Mouse (Mus musculus) ES-Bruce4 (cell line): ENCODE results near the gene Cenpc1. TPM values are rescaled to one million over a fixed set of nuclear protein-coding genes. Genes with fewer than 3 reads are reported as not detected.

ENCODE experiments used
- H3K27ac ChIP-seq: 2 replicates; pipeline ENCODE4 v1.5.1; 2012; ENCODE audit warnings: low read length, inconsistent platforms; ENCODE audit not compliant: insufficient read depth
- H3K27me3 ChIP-seq: 2 replicates; pipeline ENCODE4 v1.6.1; 2012; ENCODE audit warnings: mild to moderate bottlenecking, low read length, inconsistent platforms; ENCODE audit not compliant: control insufficient read depth, poor library complexity, insufficient read depth, severe bottlenecking
- H3K36me3 ChIP-seq: 2 replicates; pipeline ENCODE4 v1.6.1; 2012; ENCODE audit warnings: inconsistent platforms, mild to moderate bottlenecking, low read length, moderate library complexity; ENCODE audit not compliant: control insufficient read depth, poor library complexity, insufficient read depth, severe bottlenecking
- H3K4me1 ChIP-seq: one replicate; pipeline ENCODE4 v1.8.1; 2011; ENCODE audit warnings: low read length; ENCODE audit not compliant: control insufficient read depth, insufficient read depth
- H3K4me3 ChIP-seq: 2 replicates; pipeline ENCODE4 v1.5.1; 2011; ENCODE audit warnings: low read depth, mild to moderate bottlenecking, low read length
- H3K9ac ChIP-seq: 2 replicates; pipeline ENCODE4 v1.6.1; 2012; ENCODE audit warnings: low read depth, mild to moderate bottlenecking, inconsistent platforms; ENCODE audit not compliant: poor library complexity, severe bottlenecking
- H3K9me3 ChIP-seq: replicated peaks from 2 replicates; pipeline ENCODE4 v1.6.1; 2012; ENCODE audit warnings: mild to moderate bottlenecking, low read length, inconsistent platforms; ENCODE audit not compliant: control insufficient read depth, poor library complexity, insufficient read depth, severe bottlenecking
- CTCF ChIP-seq: IDR thresholded peaks from one replicate; pipeline ENCODE4 v1.8.1; 2011; ENCODE audit warnings: low read depth, low read length
- EP300 ChIP-seq: IDR thresholded peaks from 2 replicates; pipeline ENCODE4 v1.6.1; 2011; ENCODE audit warnings: low read depth, low read length; ENCODE audit not compliant: insufficient read depth
- POLR2A ChIP-seq: IDR thresholded peaks from one replicate; pipeline ENCODE4 v1.8.1; 2011; ENCODE audit warnings: low read length; ENCODE audit not compliant: insufficient read depth
- polyA plus RNA-seq: library from polyadenylated mRNA; stranded (reverse); fragments of >200 nt; gene quantifications from 2 replicates; pipeline ENCODE4 v1.2.4, GENCODE M21; 2011; ENCODE audit warnings: low read depth; ENCODE audit not compliant: missing spikeins, insufficient read depth, insufficient read length

Cenpc1 gene
- 54.3 and 57.4 TPM in 2 replicates for polyA plus RNA-seq

DNA sequence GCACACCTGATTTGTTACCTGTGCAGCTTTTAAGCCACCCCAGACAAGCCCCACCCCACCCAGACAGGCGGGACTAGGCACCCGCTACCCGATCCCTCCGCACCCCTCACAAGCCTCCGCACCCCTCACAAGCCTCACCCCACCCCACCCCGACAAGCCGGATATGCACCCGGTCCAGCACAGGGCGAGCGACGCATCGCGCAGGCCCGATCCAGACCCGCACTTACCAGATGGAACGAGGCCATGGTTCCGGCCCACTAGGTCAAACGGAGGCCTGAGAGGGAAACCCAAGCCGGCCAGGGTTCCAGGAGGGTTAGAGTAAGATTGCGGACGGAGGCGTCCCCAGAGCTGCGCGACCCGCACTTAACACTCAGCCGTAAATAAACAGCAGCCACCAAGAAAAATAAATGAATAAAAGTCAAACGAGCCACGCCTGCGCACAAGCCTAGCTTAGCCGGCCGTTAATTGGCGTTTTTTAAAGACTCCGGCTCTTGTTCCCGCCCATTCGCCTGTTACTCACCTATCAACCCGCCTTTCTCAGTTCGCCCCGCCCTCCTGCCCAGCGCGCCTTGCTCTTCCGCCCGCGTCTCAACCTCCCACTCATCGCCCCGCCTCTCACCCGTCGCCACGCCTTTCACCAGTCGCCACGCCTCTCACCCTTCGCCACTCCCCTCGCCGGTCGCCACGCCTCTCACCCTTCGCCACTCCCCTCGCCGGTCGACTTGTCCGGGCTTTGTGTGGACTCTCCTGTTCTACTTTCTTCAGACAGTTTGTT is at the start of gene Cenpc1:
Gene Cenpc1 (minus strand): TSS at position 483 of the 775 bp plus-strand sequence.
- peak; percentile 40 for TF ChIP-seq POLR2A
- TF ChIP-seq EP300, result no peak
- no peak for TF ChIP-seq CTCF
- Histone ChIP-seq H3K9ac (peak within 1 kb of the TSS; percentile 90), H3K4me1 (no peaks in the 10 kb centered on the region), H3K36me3 (no peaks in the 10 kb centered on the region), H3K4me3 (peak within 1 kb of the TSS; percentile 95), H3K9me3 (no peaks in the 10 kb centered on the region), H3K27me3 (no peaks in the 10 kb centered on the region), H3K27ac (peak within 1 kb of the TSS; percentile 86)

DNA sequence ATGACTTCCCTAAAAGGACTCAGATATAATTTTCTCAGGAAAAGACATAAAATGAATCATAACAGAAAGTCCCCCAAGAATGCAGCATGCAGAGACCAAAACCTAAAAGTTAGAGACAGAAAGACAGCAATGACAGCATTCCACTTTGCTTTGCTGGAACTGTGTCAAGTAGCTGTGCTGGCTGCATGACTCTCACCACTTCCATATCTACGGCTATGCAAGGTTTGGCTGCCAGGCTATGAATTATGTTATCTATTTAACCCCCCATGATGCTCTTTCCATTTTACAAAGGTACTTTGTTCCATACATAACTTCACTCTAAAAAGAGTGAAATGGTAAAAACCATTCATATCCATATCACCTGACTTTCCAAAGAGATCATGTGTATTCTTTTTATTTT is 48.6 kb upstream of the Cenpc1 start:
- H3K27me3 ChIP-seq, result no peaks in the 10 kb centered on the region
- peaks cover 3% of the 10 kb centered on the region; the same call in 1 of the 2 replicates for H3K36me3 ChIP-seq
- no peaks in the 10 kb centered on the region for H3K4me1 ChIP-seq
- no peak overlapping the region for H3K27ac ChIP-seq
- H3K9ac ChIP-seq, result no peak overlapping the region
- H3K9me3 ChIP-seq, result no peaks in the 10 kb centered on the region
- no peak overlapping the region for H3K4me3 ChIP-seq
- no peak for TF ChIP-seq POLR2A
- TF ChIP-seq CTCF, result no peak
- no peak for TF ChIP-seq EP300

DNA sequence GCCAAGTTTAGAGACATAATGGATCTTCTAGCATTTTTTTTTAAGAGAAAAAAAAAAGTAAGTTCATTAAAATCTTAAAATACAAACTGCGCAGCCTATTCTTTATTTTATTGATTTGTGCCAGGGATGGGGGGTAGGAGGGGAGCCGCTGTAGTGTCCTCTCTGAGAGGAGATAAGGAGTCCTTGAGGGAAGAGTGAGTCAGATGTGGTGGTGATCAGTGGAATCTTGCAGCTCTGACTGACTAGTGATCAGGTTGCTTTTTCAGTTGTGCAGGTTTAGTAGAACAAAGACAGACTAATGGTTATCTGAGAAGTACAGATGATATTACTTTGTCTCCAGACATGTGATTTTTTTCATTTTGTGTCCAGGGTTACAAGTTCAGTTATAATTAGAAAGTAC is 47.7 kb upstream of the Cenpc1 start:
- H3K9me3 ChIP-seq, result no peaks in the 10 kb centered on the region
- H3K27me3 ChIP-seq, result no peaks in the 10 kb centered on the region
- no peak overlapping the region for H3K27ac ChIP-seq
- H3K4me1 ChIP-seq, result no peaks in the 10 kb centered on the region
- H3K9ac ChIP-seq, result no peak overlapping the region
- peaks cover 3% of the 10 kb centered on the region; the same call in 1 of the 2 replicates for H3K36me3 ChIP-seq
- H3K4me3 ChIP-seq, result no peak overlapping the region
- TF ChIP-seq EP300 (no peak), CTCF (no peak), POLR2A (no peak)

DNA sequence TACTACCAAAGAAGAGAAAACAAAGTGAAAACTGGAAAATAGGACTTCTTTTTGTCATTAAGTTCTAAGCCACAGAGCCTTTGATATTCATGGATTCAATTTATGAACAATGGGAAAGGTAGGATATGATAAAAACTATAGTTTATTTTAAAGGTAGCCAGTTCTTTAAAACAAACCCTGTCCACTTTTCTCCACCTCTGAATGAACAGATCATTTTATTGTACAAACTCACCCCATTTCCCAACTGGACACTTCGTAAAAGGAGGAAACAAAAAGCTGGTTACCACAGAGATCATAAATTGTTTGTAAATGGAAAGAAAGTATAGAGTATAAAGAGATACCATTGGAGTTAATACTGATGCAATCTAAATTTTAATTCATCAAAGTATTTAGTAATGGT is 45.7 kb upstream of the Cenpc1 start:
- Histone ChIP-seq H3K9ac (no peak overlapping the region), H3K4me1 (no peaks in the 10 kb centered on the region), H3K9me3 (no peaks in the 10 kb centered on the region), H3K4me3 (no peak overlapping the region), H3K36me3 (0 out of 2 replicates have a peak, but pooled peaks cover 3% of the 10 kb centered on the region), H3K27ac (no peak overlapping the region), H3K27me3 (no peaks in the 10 kb centered on the region)
- no peak for TF ChIP-seq CTCF
- TF ChIP-seq POLR2A, result no peak
- no peak for TF ChIP-seq EP300

DNA sequence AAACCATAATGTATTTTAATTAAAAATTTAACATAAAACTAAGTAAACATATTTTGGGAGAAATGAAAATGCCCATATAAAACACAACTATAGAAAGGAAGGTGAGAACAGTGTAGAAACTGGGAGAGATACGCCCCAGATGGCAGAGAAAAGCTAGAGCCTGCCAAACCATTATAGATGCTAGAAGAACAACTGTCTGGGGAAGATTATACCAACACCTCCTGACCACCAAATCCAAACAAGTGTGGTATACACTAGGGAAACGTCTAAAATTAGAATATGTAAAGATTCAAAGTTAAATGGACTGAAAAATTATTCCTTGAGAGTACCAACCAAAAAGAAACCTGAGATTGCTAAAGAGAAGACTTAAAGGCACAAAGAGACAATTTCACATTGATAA is 41.2 kb upstream of the Cenpc1 start:
- no peak overlapping the region for H3K4me3 ChIP-seq
- H3K4me1 ChIP-seq, result no peaks in the 10 kb centered on the region
- no peak overlapping the region for H3K27ac ChIP-seq
- no peaks in the 10 kb centered on the region for H3K36me3 ChIP-seq
- H3K9ac ChIP-seq, result no peak overlapping the region
- H3K27me3 ChIP-seq, result no peaks in the 10 kb centered on the region
- H3K9me3 ChIP-seq, result no peaks in the 10 kb centered on the region
- no peak for TF ChIP-seq CTCF
- TF ChIP-seq POLR2A, result no peak
- TF ChIP-seq EP300, result no peak

DNA sequence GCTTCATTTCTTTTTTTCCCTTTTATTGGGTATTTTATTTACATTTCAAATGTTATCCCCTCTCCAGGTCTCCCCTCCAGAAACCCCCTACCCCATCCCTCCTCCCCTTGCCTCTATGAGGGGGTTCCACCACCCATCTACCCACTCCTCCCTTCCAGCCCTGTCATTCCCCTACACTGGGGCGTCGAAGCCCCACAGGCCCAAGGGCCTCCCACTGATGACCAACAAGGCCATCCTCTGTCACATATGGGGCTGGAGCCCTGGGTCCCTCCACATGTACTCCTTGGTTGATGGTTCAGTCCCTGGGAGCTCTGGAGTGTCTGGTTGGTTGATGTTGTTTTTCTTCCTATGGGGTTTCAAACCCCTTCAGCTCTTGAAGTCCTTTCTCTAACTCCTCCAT is 36.8 kb upstream of the Cenpc1 start:
- H3K9me3 ChIP-seq, result no peaks in the 10 kb centered on the region
- TF ChIP-seq CTCF, result no peak
- TF ChIP-seq POLR2A, result no peak
- no peak for TF ChIP-seq EP300
- H3K4me3 ChIP-seq, result no peak overlapping the region
- H3K27me3 ChIP-seq, result no peaks in the 10 kb centered on the region
- H3K36me3 ChIP-seq, result no peaks in the 10 kb centered on the region
- H3K9ac ChIP-seq, result no peak overlapping the region
- H3K27ac ChIP-seq, result no peak overlapping the region
- H3K4me1 ChIP-seq, result no peaks in the 10 kb centered on the region
